ENCODE assay signal across 16 mouse cellular contexts in genomic region chr5:148452909-148453632, GRCm38 (mm10). TPM values are rescaled to one million over a fixed set of nuclear protein-coding genes. Genes with fewer than 3 reads are reported as not detected.
DNase-seq lines count a peak whose midpoint lies in the region; ATAC-seq lines count a peak whose summit lies in the region.
"Had no signal": no experiment of that assay in that cellular context is flagged by ENCODE, and none has a peak within 500 bp of the region (broad histone marks: within the 10 kb centered on the region; RNA-seq: fewer than 3 reads in every experiment).

No protein-coding gene starts in this region.

- no peaks in the 10 kb centered on the region for H3K36me3 ChIP-seq in midbrain, embryonic 14.5 days (ENCODE audit: control insufficient read depth, insufficient read depth, low read length)
- H3K36me3 ChIP-seq in midbrain, embryonic 15.5 days (replicated peaks) = no peaks in the 10 kb centered on the region
- no peaks in the 10 kb centered on the region for H3K36me3 ChIP-seq in heart, embryonic 10.5 days
- H3K36me3 ChIP-seq: limb, embryonic 12.5 days had no signal

- ATAC-seq in midbrain, embryonic 14.5 days (ENCODE audit: low FRiP score, low TSS enrichment) = no peak
- ATAC-seq in midbrain, embryonic 15.5 days (replicated peaks) = no peak
- peak; percentile 53 for ATAC-seq in megakaryocyte, adult 5-6 weeks (ENCODE audit: poor library complexity, severe bottlenecking)

- H3K9ac ChIP-seq in midbrain, embryonic 14.5 days (replicated peaks; ENCODE audit: low read length) = no peak overlapping the region
- no peak overlapping the region for H3K9ac ChIP-seq in midbrain, embryonic 15.5 days
- H3K9ac ChIP-seq: limb, embryonic 12.5 days had no signal

- no peak overlapping the region for H3K4me2 ChIP-seq in midbrain, embryonic 14.5 days (ENCODE audit: low read length)
- no peak overlapping the region for H3K4me2 ChIP-seq in midbrain, embryonic 15.5 days
- H3K4me2 ChIP-seq: limb, embryonic 12.5 days had no signal

- no peak overlapping the region for H3K27ac ChIP-seq in midbrain, embryonic 14.5 days (replicated peaks; ENCODE audit: low read depth, low read length)
- no peak overlapping the region for H3K27ac ChIP-seq in midbrain, embryonic 15.5 days
- no peak overlapping the region for H3K27ac ChIP-seq in heart, embryonic 10.5 days
- H3K27ac ChIP-seq: heart, adult 2 months; limb, embryonic 12.5 days; macrophage had no signal

- H3K27me3 ChIP-seq in midbrain, embryonic 14.5 days (ENCODE audit: control insufficient read depth, insufficient read depth, low read length) = no peaks in the 10 kb centered on the region
- H3K27me3 ChIP-seq in midbrain, embryonic 15.5 days (replicated peaks) = no peaks in the 10 kb centered on the region
- no peaks in the 10 kb centered on the region for H3K27me3 ChIP-seq in heart, embryonic 10.5 days (ENCODE audit: insufficient read depth, poor library complexity, severe bottlenecking)
- H3K27me3 ChIP-seq: limb, embryonic 12.5 days had no signal

- DNase-seq in cerebellum, adult 9-10 months = peak; percentile 26
- DNase-seq in cerebellum, adult 11 months = no peak
- peak; percentile 7 for DNase-seq in midbrain, embryonic 14.5 days
- no peak for DNase-seq in lung, postnatal 36 days
- no peak for DNase-seq in heart, embryonic 10.5 days (ENCODE audit: low spot score)
- no peak for DNase-seq in MN1 (ENCODE audit: low spot score)
- DNase-seq: heart, adult 2 months; heart, postnatal 14 days; kidney, adult 11 months; kidney, postnatal 25 days; thymus, postnatal 36 days had no signal

- WGBS in midbrain, embryonic 14.5 days = 77% methylated on average over 17 of the region's 17 CpGs
- WGBS in midbrain, embryonic 15.5 days = 77% methylated on average over 17 of the region's 17 CpGs
- WGBS in heart, embryonic 10.5 days = 80% methylated on average over 17 of the region's 17 CpGs

- H3K9me3 ChIP-seq in midbrain, embryonic 14.5 days (ENCODE audit: control insufficient read depth, low read length) = no peaks in the 10 kb centered on the region
- H3K9me3 ChIP-seq in midbrain, embryonic 15.5 days = no peaks in the 10 kb centered on the region
- H3K9me3 ChIP-seq in heart, embryonic 10.5 days = no peaks in the 10 kb centered on the region

- no peaks in the 10 kb centered on the region for H3K4me1 ChIP-seq in midbrain, embryonic 14.5 days (ENCODE audit: control insufficient read depth, insufficient read depth, low read length)
- 0 out of 2 replicates have a peak, but pooled peaks cover 3% of the 10 kb centered on the region for H3K4me1 ChIP-seq in midbrain, embryonic 15.5 days
- no peaks in the 10 kb centered on the region for H3K4me1 ChIP-seq in heart, embryonic 10.5 days

- H3K4me3 ChIP-seq in midbrain, embryonic 14.5 days (replicated peaks; ENCODE audit: low read depth, low read length) = no peak overlapping the region
- H3K4me3 ChIP-seq in midbrain, embryonic 15.5 days = no peak overlapping the region
- H3K4me3 ChIP-seq in heart, embryonic 10.5 days = no peak overlapping the region
- H3K4me3 ChIP-seq: heart, adult 2 months; limb, embryonic 12.5 days; myocyte had no signal

RNA-seq across cellular contexts. Expression of gene Slc7a1, which starts 53.4 kb away (rescaled TPM):
- polyA plus RNA-seq in midbrain, embryonic 14.5 days (2014; fragmentation: Nextera tagmentation; extraction: Ambion mirVana) = 38.8 and 46.8 TPM in 2 replicates
- 45.2 and 46.4 TPM in 2 replicates for polyA plus RNA-seq in midbrain, embryonic 15.5 days (2015; fragmentation: Nextera tagmentation; extraction: Ambion mirVana)
- total RNA-seq in megakaryocyte, adult 5-6 weeks (2015) = 17.2 and 18.6 TPM in 2 replicates
- 7.6 and 12.3 TPM in 2 replicates for total RNA-seq in megakaryocyte, adult 5-6 weeks (2017)
- 23.3 and 24.9 TPM in 2 replicates for polyA plus RNA-seq in heart, embryonic 10.5 days (2016; fragmentation: Nextera tagmentation; extraction: Ambion mirVana)

Comparison
In these comparisons a context has a peak if more than half of its experiments do, and no peak if none do; other contexts are left out.
1. DNase-seq: peak in cerebellum, adult 9-10 months (single experiment) and midbrain, embryonic 14.5 days (single experiment); none in cerebellum, adult 11 months (single experiment), lung, postnatal 36 days (single experiment), heart, embryonic 10.5 days (single experiment) and MN1 (single experiment).